9 mouse cellular contexts compared by ENCODE assay signal in genomic region chr6:115768207-115768606, GRCm38 (mm10). TPM values are rescaled to one million over a fixed set of nuclear protein-coding genes. Genes with fewer than 3 reads are reported as not detected.
A peak's percentile ranks its signal among the peaks of the same experiment; 100 is the strongest.
DNase-seq lines count a peak whose midpoint lies in the region; ATAC-seq and TF ChIP-seq lines count a peak whose summit lies in the region.
"Had no signal": no experiment of that assay in that cellular context is flagged by ENCODE, and none has a peak within 500 bp of the region (broad histone marks: within the 10 kb centered on the region; RNA-seq: fewer than 3 reads in every experiment).

No protein-coding gene starts in this region.

- TF ChIP-seq EP300 in lung, postnatal 0 days (IDR thresholded peaks at IDR 0.05), result peak; percentile 75

- H3K4me2 ChIP-seq in intestine, embryonic 14.5 days (ENCODE audit: low read length), result no peak overlapping the region
- H3K4me2 ChIP-seq in intestine, embryonic 15.5 days (replicated peaks), result no peak overlapping the region
- no peak overlapping the region for H3K4me2 ChIP-seq in lung, postnatal 0 days (replicated peaks; ENCODE audit: low read depth, low read length)
- no peak overlapping the region for H3K4me2 ChIP-seq in forebrain, embryonic 12.5 days
- H3K4me2 ChIP-seq: hindbrain, embryonic 15.5 days had no signal

- 50% methylated on average over 4 of the region's 4 CpGs for WGBS in intestine, embryonic 14.5 days
- 61% methylated on average over 4 of the region's 4 CpGs for WGBS in intestine, embryonic 15.5 days
- 61% methylated on average over 4 of the region's 4 CpGs for WGBS in lung, postnatal 0 days
- 89% methylated on average over 4 of the region's 4 CpGs for WGBS in forebrain, embryonic 12.5 days

- H3K27ac ChIP-seq in intestine, embryonic 14.5 days (ENCODE audit: low read depth), result 0 out of 2 replicates have a peak overlapping the region, but pooled peaks have one; percentile 16
- no peak overlapping the region for H3K27ac ChIP-seq in intestine, embryonic 15.5 days
- H3K27ac ChIP-seq in lung, postnatal 0 days (ENCODE audit: low read length), result 0 out of 2 replicates have a peak overlapping the region, but pooled peaks have one; percentile 40
- no peak overlapping the region for H3K27ac ChIP-seq in forebrain, embryonic 12.5 days
- H3K27ac ChIP-seq: hindbrain, embryonic 15.5 days had no signal

- H3K9ac ChIP-seq in intestine, embryonic 14.5 days (ENCODE audit: low read length), result no peak overlapping the region
- no peak overlapping the region for H3K9ac ChIP-seq in intestine, embryonic 15.5 days
- no peak overlapping the region for H3K9ac ChIP-seq in lung, postnatal 0 days (replicated peaks; ENCODE audit: low read depth)
- H3K9ac ChIP-seq in forebrain, embryonic 12.5 days, result no peak overlapping the region
- H3K9ac ChIP-seq: hindbrain, embryonic 15.5 days had no signal

- no peak for ATAC-seq in intestine, embryonic 14.5 days (replicated peaks; ENCODE audit: low FRiP score, low TSS enrichment, low read depth)
- ATAC-seq in intestine, embryonic 15.5 days, result no peak
- 0 out of 2 replicates have a peak, but pooled peaks have one; percentile 46 for ATAC-seq in G1E (ENCODE audit: extremely low read depth, insufficient number of reproducible peaks, low FRiP score, poor library complexity, severe bottlenecking)
- peak; percentile 46 for ATAC-seq in lung, postnatal 0 days
- no peak for ATAC-seq in forebrain, embryonic 12.5 days (ENCODE audit: low FRiP score)

- peaks cover 13% of the 10 kb centered on the region for H3K4me1 ChIP-seq in intestine, embryonic 14.5 days (replicated peaks; ENCODE audit: control insufficient read depth, insufficient read depth, low read length)
- peaks cover 15% of the 10 kb centered on the region; the same call in 1 of the 2 replicates for H3K4me1 ChIP-seq in intestine, embryonic 15.5 days (replicated peaks)
- H3K4me1 ChIP-seq in G1E (ENCODE audit: insufficient read depth, low read depth, low read length), result peaks cover 20% of the 10 kb centered on the region
- H3K4me1 ChIP-seq in lung, postnatal 0 days (ENCODE audit: insufficient read depth, low read depth, low read length), result peaks cover 5% of the 10 kb centered on the region; the same call in 1 of the 2 replicates
- H3K4me1 ChIP-seq in forebrain, embryonic 12.5 days, result peaks cover 9% of the 10 kb centered on the region

- no peaks in the 10 kb centered on the region for H3K36me3 ChIP-seq in intestine, embryonic 14.5 days (ENCODE audit: control insufficient read depth, insufficient read depth, low read length)
- no peaks in the 10 kb centered on the region for H3K36me3 ChIP-seq in intestine, embryonic 15.5 days
- no peaks in the 10 kb centered on the region for H3K36me3 ChIP-seq in G1E (replicated peaks)
- no peaks in the 10 kb centered on the region for H3K36me3 ChIP-seq in lung, postnatal 0 days (ENCODE audit: insufficient read depth, low read length)
- H3K36me3 ChIP-seq in forebrain, embryonic 12.5 days (replicated peaks), result no peaks in the 10 kb centered on the region
- H3K36me3 ChIP-seq: hindbrain, embryonic 15.5 days had no signal

- H3K9me3 ChIP-seq in intestine, embryonic 14.5 days (ENCODE audit: control insufficient read depth, low read length), result peaks cover 3% of the 10 kb centered on the region; the same call in 1 of the 2 replicates
- H3K9me3 ChIP-seq in intestine, embryonic 15.5 days, result no peaks in the 10 kb centered on the region
- no peaks in the 10 kb centered on the region; the same call in 1 of the 2 replicates for H3K9me3 ChIP-seq in G1E (replicated peaks)
- H3K9me3 ChIP-seq in lung, postnatal 0 days (ENCODE audit: low read length), result no peaks in the 10 kb centered on the region
- H3K9me3 ChIP-seq in forebrain, embryonic 12.5 days, result 0 out of 2 replicates have a peak, but pooled peaks cover 3% of the 10 kb centered on the region
- H3K9me3 ChIP-seq: hindbrain, embryonic 15.5 days had no signal

- no peak for TF ChIP-seq CTCF in G1E (IDR thresholded peaks at IDR 0.05; ENCODE audit: low read depth, low read length)
- TF ChIP-seq CTCF in lung, postnatal 0 days (IDR thresholded peaks at IDR 0.05), result no peak

- no peaks in the 10 kb centered on the region for H3K27me3 ChIP-seq in intestine, embryonic 14.5 days (replicated peaks; ENCODE audit: control insufficient read depth, insufficient read depth, low read length)
- no peaks in the 10 kb centered on the region for H3K27me3 ChIP-seq in intestine, embryonic 15.5 days (replicated peaks)
- no peaks in the 10 kb centered on the region for H3K27me3 ChIP-seq in G1E (ENCODE audit: insufficient read depth, low read length)
- H3K27me3 ChIP-seq in lung, postnatal 0 days (replicated peaks; ENCODE audit: insufficient read depth, low read length), result no peaks in the 10 kb centered on the region
- H3K27me3 ChIP-seq in forebrain, embryonic 12.5 days, result no peaks in the 10 kb centered on the region
- H3K27me3 ChIP-seq: hindbrain, embryonic 15.5 days had no signal

- no peak for DNase-seq in intestine, embryonic 14.5 days (ENCODE audit: low spot score)
- no peak for DNase-seq in G1E (ENCODE audit: low spot score)
- peak; percentile 31 for DNase-seq in kidney, postnatal 14 days
- DNase-seq in lung, postnatal 0 days (ENCODE audit: low spot score), result peak; percentile 49
- DNase-seq in adrenal gland, adult 2 months, result no peak
- no peak for DNase-seq in cerebellum, postnatal 14 days

- no peak overlapping the region for H3K4me3 ChIP-seq in intestine, embryonic 14.5 days (ENCODE audit: low read depth, low read length)
- H3K4me3 ChIP-seq in intestine, embryonic 15.5 days (replicated peaks), result no peak overlapping the region
- H3K4me3 ChIP-seq in G1E (ENCODE audit: low read depth, low read length), result no peak overlapping the region
- no peak overlapping the region for H3K4me3 ChIP-seq in lung, postnatal 0 days (ENCODE audit: low read depth, low read length)
- H3K4me3 ChIP-seq in forebrain, embryonic 12.5 days (replicated peaks), result no peak overlapping the region
- H3K4me3 ChIP-seq: hindbrain, embryonic 15.5 days had no signal

RNA-seq across cellular contexts. Expression of gene Tmem40, which starts 6.0 kb away (rescaled TPM):
- polyA plus RNA-seq in intestine, embryonic 14.5 days (2014; fragmentation: Nextera tagmentation; extraction: Ambion mirVana), result 0.48 and 0.51 TPM in 2 replicates
- polyA plus RNA-seq in intestine, embryonic 15.5 days (2015; fragmentation: Nextera tagmentation; extraction: Ambion mirVana), result 0.78 and 1.2 TPM in 2 replicates
- total RNA-seq in G1E (2014; fragmentation: Nextera tagmentation), result 1.8 TPM in 1 of 2 replicates, not detected in the other
- 14.6 and 16.5 TPM in 2 replicates for total RNA-seq in G1E (2017)
- 2.8 and 3.4 TPM in 2 replicates for polyA plus RNA-seq in G1E (2012)
- 4.9 and 5.5 TPM in 2 replicates for polyA plus RNA-seq in lung, postnatal 0 days (2015; fragmentation: Nextera tagmentation; extraction: Ambion mirVana)
- polyA plus RNA-seq in forebrain, embryonic 12.5 days (2016; fragmentation: Nextera tagmentation; extraction: Ambion mirVana), result 0.87 and 1.1 TPM in 2 replicates
- total RNA-seq in adrenal gland, adult 2 months (2021), result under 1 TPM in 1 of 2 experiments, not detected in 1; 0.35 TPM
- not detected in 2 replicates for polyA plus RNA-seq in adrenal gland, adult 2 months (2012; rRNA removed)

RNA-seq across cellular contexts. Expression of gene Cand2, which starts 6.1 kb away (rescaled TPM):
- polyA plus RNA-seq in intestine, embryonic 14.5 days (2014; fragmentation: Nextera tagmentation; extraction: Ambion mirVana), result 29.6 and 30.2 TPM in 2 replicates
- polyA plus RNA-seq in intestine, embryonic 15.5 days (2015; fragmentation: Nextera tagmentation; extraction: Ambion mirVana), result 16.8 and 17.2 TPM in 2 replicates
- total RNA-seq in G1E (2014; fragmentation: Nextera tagmentation) (6.5 and 7.1 TPM in 2 replicates), G1E (2017) (1.6 and 1.8 TPM in 2 replicates)
- polyA plus RNA-seq in G1E (2012), result 6.1 and 7.1 TPM in 2 replicates
- polyA plus RNA-seq in lung, postnatal 0 days (2015; fragmentation: Nextera tagmentation; extraction: Ambion mirVana), result 2.5 and 3.0 TPM in 2 replicates
- 40.8 and 43.1 TPM in 2 replicates for polyA plus RNA-seq in forebrain, embryonic 12.5 days (2016; fragmentation: Nextera tagmentation; extraction: Ambion mirVana)
- total RNA-seq in adrenal gland, adult 2 months (2021), result 10 to 100 TPM in 1 of 2 experiments, 1 to 10 TPM in 1; 8.9 to 16.1 TPM
- polyA plus RNA-seq in adrenal gland, adult 2 months (2012; rRNA removed), result 16.6 and 18.3 TPM in 2 replicates

RNA-seq across cellular contexts. Expression of gene Rpl32, which starts 40.3 kb away (rescaled TPM):
- polyA plus RNA-seq in intestine, embryonic 14.5 days (2014; fragmentation: Nextera tagmentation; extraction: Ambion mirVana), result 2,668 and 2,809 TPM in 2 replicates
- 2,172 and 2,428 TPM in 2 replicates for polyA plus RNA-seq in intestine, embryonic 15.5 days (2015; fragmentation: Nextera tagmentation; extraction: Ambion mirVana)
- total RNA-seq in G1E (2014; fragmentation: Nextera tagmentation) (3,038 and 3,130 TPM in 2 replicates), G1E (2017) (5,749 and 6,102 TPM in 2 replicates)
- 432 and 478 TPM in 2 replicates for polyA plus RNA-seq in G1E (2012)
- 1,730 and 1,790 TPM in 2 replicates for polyA plus RNA-seq in lung, postnatal 0 days (2015; fragmentation: Nextera tagmentation; extraction: Ambion mirVana)
- 1,718 and 1,828 TPM in 2 replicates for polyA plus RNA-seq in forebrain, embryonic 12.5 days (2016; fragmentation: Nextera tagmentation; extraction: Ambion mirVana)
- total RNA-seq in adrenal gland, adult 2 months (2021), result 1,000 to 10,000 TPM; 1,129 to 1,275 TPM
- polyA plus RNA-seq in adrenal gland, adult 2 months (2012; rRNA removed), result 61.9 and 71.3 TPM in 2 replicates

Comparison
In these comparisons a context has a peak if more than half of its experiments do, and no peak if none do; other contexts are left out.
1. H3K27ac ChIP-seq: peak in intestine, embryonic 14.5 days (single experiment) and lung, postnatal 0 days (single experiment); none in intestine, embryonic 15.5 days (single experiment) and forebrain, embryonic 12.5 days (single experiment).
2. ATAC-seq: peak in G1E (single experiment) and lung, postnatal 0 days (single experiment); none in intestine, embryonic 14.5 days (single experiment), intestine, embryonic 15.5 days (single experiment) and forebrain, embryonic 12.5 days (single experiment).
3. DNase-seq: peak in kidney, postnatal 14 days (single experiment) and lung, postnatal 0 days (single experiment); none in intestine, embryonic 14.5 days (single experiment), G1E (single experiment), adrenal gland, adult 2 months (single experiment) and cerebellum, postnatal 14 days (0 of 2).